Mouse (Mus musculus): ENCODE results near the gene Olfr1251. TPM values are rescaled to one million over a fixed set of nuclear protein-coding genes. Genes with fewer than 3 reads are reported as not detected.
"Not testable (repeated sequence)": the region's sequence is repeated elsewhere in the genome, so short reads cannot be mapped to it uniquely, and the experiment has no call there.

Gene Olfr1251
- not detected in 2 replicates for polyA plus RNA-seq (2012; rRNA removed)

DNA sequence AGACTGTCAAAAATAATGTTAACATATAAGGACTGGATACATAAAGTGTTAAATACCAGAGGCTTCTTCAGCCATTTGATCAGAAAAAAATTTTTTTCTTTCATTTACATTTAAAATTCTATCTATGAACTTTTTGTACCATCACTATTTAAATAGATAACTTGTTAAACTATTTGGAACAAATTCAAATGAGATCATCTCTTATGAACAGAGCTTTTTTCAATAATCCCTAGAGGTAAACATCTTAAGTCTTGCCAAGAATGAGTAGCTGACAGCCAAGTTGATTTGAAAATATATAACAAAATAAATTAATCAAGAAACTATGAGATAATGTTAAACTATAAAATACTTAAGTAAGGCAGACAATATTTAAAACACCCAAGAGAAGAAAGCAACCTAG lies at the start of gene Olfr1251:
Gene Olfr1251, minus strand, starts transcription at position 101 of the 400 bp plus-strand sequence.
- no peak for DNase-seq (ENCODE audit: low spot score)

- DNase-seq (ENCODE audit: low spot score) = no peak
Measured at GRCm38 (mm10) chr2:89691980-89692379, 20.2 kb upstream of the Olfr1251 start.

DNA sequence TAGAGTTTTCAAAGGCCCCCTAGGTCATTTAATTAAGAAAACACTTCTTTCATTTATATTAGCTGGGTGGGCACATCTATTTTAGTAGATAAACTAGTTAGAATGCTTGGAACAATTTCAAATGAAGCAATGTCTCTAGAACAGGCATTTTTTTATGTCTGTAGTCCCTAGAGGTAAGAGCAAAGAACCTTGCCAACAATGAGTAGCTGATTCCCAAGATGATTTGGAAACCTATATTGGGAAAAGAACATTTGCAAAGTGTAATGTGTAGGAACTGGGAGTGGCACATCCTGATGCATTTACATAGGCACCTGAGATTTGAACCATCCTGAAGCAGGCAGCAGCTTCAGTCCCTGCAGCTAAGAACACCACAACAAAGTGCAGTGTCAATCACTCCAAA lies 10.4 kb downstream of the Olfr1251 start, which contains the start of gene Olfr1250:
Gene Olfr1250, minus strand, starts transcription at position 101 of the 400 bp plus-strand sequence.
- no peak for DNase-seq (ENCODE audit: low spot score)

DNA sequence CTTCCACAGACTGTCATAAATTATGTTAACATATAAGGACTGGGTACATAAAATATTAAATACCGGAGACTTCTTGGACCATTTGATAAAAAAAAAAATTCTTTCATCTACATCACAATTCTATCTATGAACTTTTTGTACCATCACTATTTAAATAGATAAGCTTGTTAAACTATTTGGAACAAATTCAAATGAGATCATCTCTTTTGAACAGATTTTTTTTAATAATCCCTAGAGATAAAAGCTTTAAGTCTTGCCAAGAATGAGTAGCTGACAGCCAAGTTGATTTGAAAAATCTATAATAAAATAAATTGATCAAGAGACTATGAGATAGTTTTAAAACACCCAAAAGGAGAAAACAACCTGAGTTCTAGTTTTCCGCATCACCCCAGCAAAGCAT lies 36.9 kb downstream of the Olfr1251 start, which contains the start of gene Olfr1249:
Gene Olfr1249, minus strand, starts transcription at position 101 of the 400 bp plus-strand sequence.
- DNase-seq (ENCODE audit: low spot score) = no peak

DNA sequence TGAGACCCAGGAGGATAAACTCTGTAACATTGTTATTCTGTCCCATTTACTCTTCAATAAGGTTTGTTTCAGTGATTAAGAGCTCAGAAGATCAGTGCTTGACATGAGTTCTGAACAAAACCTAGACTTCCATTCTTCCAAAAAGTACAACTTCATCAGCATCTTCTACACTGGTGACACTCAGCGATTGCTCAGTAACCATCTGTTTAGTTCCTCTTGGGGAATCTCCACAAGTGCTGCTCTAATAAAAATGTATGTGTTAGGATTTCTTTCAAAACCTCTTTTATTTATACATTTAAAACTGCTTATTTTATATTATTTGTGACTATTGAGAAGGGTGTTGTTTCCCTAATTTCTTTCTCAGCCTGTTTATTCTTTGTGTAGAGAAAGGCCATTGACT lies 53.6 kb downstream of the Olfr1251 start, which contains the start of gene Olfr1248:
Gene Olfr1248, minus strand, starts transcription at position 101 of the 400 bp plus-strand sequence.
- DNase-seq (ENCODE audit: low spot score) = not testable (repeated sequence)

Other genes starting within 250 kb of the Olfr1251 start
- gene Olfr1240, start 228.9 kb downstream of the Olfr1251 start, polyA plus RNA-seq (2012; rRNA removed) = not detected in 2 replicates
- not detected in 2 replicates for gene Olfr1241, start 184.8 kb downstream of the Olfr1251 start, polyA plus RNA-seq (2012; rRNA removed)
- gene Olfr1242, start 173.6 kb downstream of the Olfr1251 start, polyA plus RNA-seq (2012; rRNA removed) = not detected in 2 replicates
- not detected in 2 replicates for gene Olfr1243, start 140.4 kb downstream of the Olfr1251 start, polyA plus RNA-seq (2012; rRNA removed)
- gene Olfr1245, start 93.5 kb downstream of the Olfr1251 start, polyA plus RNA-seq (2012; rRNA removed) = not detected in 2 replicates
- not detected in 2 replicates for gene Olfr1246, start 78.8 kb downstream of the Olfr1251 start, polyA plus RNA-seq (2012; rRNA removed)
- gene Olfr1247, start 57.8 kb downstream of the Olfr1251 start, polyA plus RNA-seq (2012; rRNA removed) = not detected in 2 replicates
- not detected in 2 replicates for gene Olfr1248, start 53.7 kb downstream of the Olfr1251 start, polyA plus RNA-seq (2012; rRNA removed)
- not detected in 2 replicates for gene Olfr1249, start 37.0 kb downstream of the Olfr1251 start, polyA plus RNA-seq (2012; rRNA removed)
- gene Olfr1250, start 10.5 kb downstream of the Olfr1251 start, polyA plus RNA-seq (2012; rRNA removed) = not detected in 2 replicates
- gene Olfr1252, start 53.1 kb upstream of the Olfr1251 start, polyA plus RNA-seq (2012; rRNA removed) = not detected in 2 replicates
- gene Olfr1253, start 85.2 kb upstream of the Olfr1251 start, polyA plus RNA-seq (2012; rRNA removed) = not detected in 2 replicates
- not detected in 2 replicates for gene Olfr1254, start 121.7 kb upstream of the Olfr1251 start, polyA plus RNA-seq (2012; rRNA removed)
- not detected in 2 replicates for gene Olfr1255, start 140.1 kb upstream of the Olfr1251 start, polyA plus RNA-seq (2012; rRNA removed)
- not detected in 2 replicates for gene Olfr1256, start 169.6 kb upstream of the Olfr1251 start, polyA plus RNA-seq (2012; rRNA removed)
- gene Olfr48, start 176.3 kb upstream of the Olfr1251 start, polyA plus RNA-seq (2012; rRNA removed) = not detected in 2 replicates
- gene Olfr1257, start 206.5 kb upstream of the Olfr1251 start, polyA plus RNA-seq (2012; rRNA removed) = not detected in 2 replicates